Mouse (Mus musculus): ENCODE results near the gene Tpbpb. TPM values are rescaled to one million over a fixed set of nuclear protein-coding genes. Genes with fewer than 3 reads are reported as not detected.
A peak's percentile ranks its signal among the peaks of the same experiment; 100 is the strongest.
"Not testable (repeated sequence)": the region's sequence is repeated elsewhere in the genome, so short reads cannot be mapped to it uniquely, and the experiment has no call there.

Tpbpb gene
- polyA plus RNA-seq (2015; fragmentation: Nextera tagmentation; extraction: Ambion mirVana), result not detected in 2 replicates

- ATAC-seq (ENCODE audit: borderline replicate concordance, extremely low read depth, low FRiP score, low TSS enrichment); H3K9ac ChIP-seq; H3K4me3 ChIP-seq; H3K36me3 ChIP-seq; H3K4me1 ChIP-seq; H3K9me3 ChIP-seq; H3K27me3 ChIP-seq; H3K27ac ChIP-seq; H3K4me2 ChIP-seq: not testable (repeated sequence)
- WGBS, result 71% methylated on average over 2 of the region's 2 CpGs
These were observed at the start of gene Tpbpb for GRCm38 (mm10) chr13:60904780-60905179. Gene Tpbpb (minus strand): TSS chr13:60904880.

GRCm38 (mm10) chr13:60941884-60942283 is 37.2 kb upstream of the Tpbpb start, which contains the start of gene Tpbpa:
Gene Tpbpa (minus strand): TSS chr13:60941984.
- WGBS, result 69% methylated on average over 3 of the region's 3 CpGs
- not testable (repeated sequence) for H3K27me3 ChIP-seq; H3K4me1 ChIP-seq; H3K4me3 ChIP-seq; H3K36me3 ChIP-seq; H3K27ac ChIP-seq; H3K9ac ChIP-seq; H3K9me3 ChIP-seq; ATAC-seq (ENCODE audit: borderline replicate concordance, extremely low read depth, low FRiP score, low TSS enrichment); H3K4me2 ChIP-seq

- Histone ChIP-seq H3K9ac (no peak within 1 kb of the TSS), H3K27ac (peak within 1 kb of the TSS; percentile 8; the same call in 1 of the 2 replicates), H3K27me3 (no peaks in the 10 kb centered on the region), H3K4me1 (no peaks in the 10 kb centered on the region), H3K4me2 (no peak within 1 kb of the TSS), H3K4me3 (no peak within 1 kb of the TSS), H3K36me3 (no peaks in the 10 kb centered on the region), H3K9me3 (no peaks in the 10 kb centered on the region)
- 35% methylated on average over 5 of the region's 5 CpGs for WGBS
- ATAC-seq (ENCODE audit: borderline replicate concordance, extremely low read depth, low FRiP score, low TSS enrichment), result peak; percentile 72
These were observed 31.8 kb upstream of the Tpbpb start, which contains the start of the genes Gm49391 and Ctla2a for GRCm38 (mm10) chr13:60936500-60936901. Gene Gm49391 (minus strand): TSS chr13:60936571. Gene Ctla2a (minus strand): TSS chr13:60936625.

- H3K36me3 ChIP-seq; H3K9ac ChIP-seq; H3K4me3 ChIP-seq; H3K27me3 ChIP-seq; H3K4me2 ChIP-seq; H3K27ac ChIP-seq; H3K9me3 ChIP-seq; ATAC-seq (ENCODE audit: borderline replicate concordance, extremely low read depth, low FRiP score, low TSS enrichment); H3K4me1 ChIP-seq: not testable (repeated sequence)
- 58% methylated on average over 2 of the region's 2 CpGs for WGBS
These were observed 30.8 kb upstream of the Tpbpb start, which contains the start of gene Gm49393 for GRCm38 (mm10) chr13:60935490-60935889. Gene Gm49393 (minus strand): TSS chr13:60935590.

- no peak within 1 kb of the TSS for H3K9ac ChIP-seq
- peak within 1 kb of the TSS; percentile 23; the same call in 1 of the 2 replicates for H3K27ac ChIP-seq
- no peaks in the 10 kb centered on the region for H3K4me1 ChIP-seq
- WGBS, result 62% methylated on average over 3 of the region's 3 CpGs
- no peak within 1 kb of the TSS for H3K4me3 ChIP-seq
- H3K9me3 ChIP-seq, result no peaks in the 10 kb centered on the region
- ATAC-seq (ENCODE audit: borderline replicate concordance, extremely low read depth, low FRiP score, low TSS enrichment), result peak; percentile 62; the same call in 1 of the 2 replicates
- no peaks in the 10 kb centered on the region for H3K27me3 ChIP-seq
- no peaks in the 10 kb centered on the region for H3K36me3 ChIP-seq
- no peak within 1 kb of the TSS for H3K4me2 ChIP-seq
These were observed 7.4 kb downstream of the Tpbpb start, which contains the start of gene Ctla2b for GRCm38 (mm10) chr13:60897328-60897727. Gene Ctla2b (minus strand): TSS chr13:60897447.

GRCm38 (mm10) chr13:60896794-60897193 is 7.9 kb downstream of the Tpbpb start, which contains the start of gene Gm49392:
Gene Gm49392 (minus strand): TSS chr13:60896894.
- not testable (repeated sequence) for H3K27me3 ChIP-seq; H3K9me3 ChIP-seq; H3K4me1 ChIP-seq; H3K36me3 ChIP-seq; ATAC-seq (ENCODE audit: borderline replicate concordance, extremely low read depth, low FRiP score, low TSS enrichment); H3K4me2 ChIP-seq; H3K4me3 ChIP-seq; H3K9ac ChIP-seq
- H3K27ac ChIP-seq, result peak within 1 kb of the TSS; percentile 23; the same call in 1 of the 2 replicates
- 94% methylated on average over 7 of the region's 8 CpGs for WGBS

- H3K9me3 ChIP-seq, result no peaks in the 10 kb centered on the region
- no peak overlapping the region for H3K4me2 ChIP-seq
- no peak for ATAC-seq (ENCODE audit: borderline replicate concordance, extremely low read depth, low FRiP score, low TSS enrichment)
These were observed 9.1 kb downstream of the Tpbpb start for GRCm38 (mm10) chr13:60895406-60896160.

GRCm38 (mm10) chr13:60892301-60892700 is 12.4 kb downstream of the Tpbpb start:
- 75% methylated on average over 1 of the region's 1 CpGs for WGBS
- no peak overlapping the region for H3K27ac ChIP-seq
- no peak for ATAC-seq (ENCODE audit: borderline replicate concordance, extremely low read depth, low FRiP score, low TSS enrichment)
- H3K4me1 ChIP-seq, result no peaks in the 10 kb centered on the region
- no peaks in the 10 kb centered on the region for H3K27me3 ChIP-seq
- H3K4me2 ChIP-seq, result no peak overlapping the region
- H3K9me3 ChIP-seq, result no peaks in the 10 kb centered on the region
- no peaks in the 10 kb centered on the region for H3K36me3 ChIP-seq
- no peak overlapping the region for H3K9ac ChIP-seq
- H3K4me3 ChIP-seq, result no peak overlapping the region

More at GRCm38 (mm10) chr13:60895406-60896160, 9.1 kb downstream of the Tpbpb start:
- Histone ChIP-seq H3K27ac (no peak overlapping the region), H3K27me3 (no peaks in the 10 kb centered on the region), H3K36me3 (no peaks in the 10 kb centered on the region), H3K9ac (no peak overlapping the region), H3K4me3 (no peak overlapping the region), H3K4me1 (no peaks in the 10 kb centered on the region)

- WGBS, result 53% methylated on average over 1 of the region's 1 CpGs
- Histone ChIP-seq H3K4me2 (no peak within 1 kb of the TSS), H3K27me3 (no peaks in the 10 kb centered on the region), H3K9ac (no peak within 1 kb of the TSS), H3K27ac (no peak within 1 kb of the TSS), H3K4me1 (no peaks in the 10 kb centered on the region), H3K9me3 (no peaks in the 10 kb centered on the region), H3K4me3 (no peak within 1 kb of the TSS), H3K36me3 (no peaks in the 10 kb centered on the region)
- no peak for ATAC-seq (ENCODE audit: borderline replicate concordance, extremely low read depth, low FRiP score, low TSS enrichment)
These were observed 40.4 kb downstream of the Tpbpb start, which contains the start of gene 4930486L24Rik for GRCm38 (mm10) chr13:60864281-60864680. Gene 4930486L24Rik (minus strand): TSS chr13:60864475.

Other genes starting within 250 kb of the Tpbpb start
- gene BC051665, start 118.5 kb downstream of the Tpbpb start, polyA plus RNA-seq (2015; fragmentation: Nextera tagmentation; extraction: Ambion mirVana), result not detected in 2 replicates
- not detected in 2 replicates for gene Ctsll3, start 102.0 kb downstream of the Tpbpb start, polyA plus RNA-seq (2015; fragmentation: Nextera tagmentation; extraction: Ambion mirVana)
- gene 4930486L24Rik, start 40.4 kb downstream of the Tpbpb start, polyA plus RNA-seq (2015; fragmentation: Nextera tagmentation; extraction: Ambion mirVana), result 0.34 TPM in 1 of 2 replicates, not detected in the other
- gene Gm49392, start 8.0 kb downstream of the Tpbpb start, polyA plus RNA-seq (2015; fragmentation: Nextera tagmentation; extraction: Ambion mirVana), result 0.33 and 0.84 TPM in 2 replicates
- 7.4 and 10.0 TPM in 2 replicates for gene Ctla2b, start 7.4 kb downstream of the Tpbpb start, polyA plus RNA-seq (2015; fragmentation: Nextera tagmentation; extraction: Ambion mirVana)
- not detected in 2 replicates for gene Gm49393, start 30.7 kb upstream of the Tpbpb start, polyA plus RNA-seq (2015; fragmentation: Nextera tagmentation; extraction: Ambion mirVana)
- gene Gm49391, start 31.7 kb upstream of the Tpbpb start, polyA plus RNA-seq (2015; fragmentation: Nextera tagmentation; extraction: Ambion mirVana), result 3.9 and 4.2 TPM in 2 replicates
- gene Ctla2a, start 31.7 kb upstream of the Tpbpb start, polyA plus RNA-seq (2015; fragmentation: Nextera tagmentation; extraction: Ambion mirVana), result 81.0 and 85.0 TPM in 2 replicates
- not detected in 2 replicates for gene Tpbpa, start 37.1 kb upstream of the Tpbpb start, polyA plus RNA-seq (2015; fragmentation: Nextera tagmentation; extraction: Ambion mirVana)
- gene Ctsj, start 101.1 kb upstream of the Tpbpb start, polyA plus RNA-seq (2015; fragmentation: Nextera tagmentation; extraction: Ambion mirVana), result not detected in 2 replicates
- not detected in 2 replicates for gene Ctsq, start 135.8 kb upstream of the Tpbpb start, polyA plus RNA-seq (2015; fragmentation: Nextera tagmentation; extraction: Ambion mirVana)